Mouse (Mus musculus) myocyte (in vitro differentiated cells): ENCODE results near the gene Gm3159. TPM values are rescaled to one million over a fixed set of nuclear protein-coding genes. Genes with fewer than 3 reads are reported as not detected.
"Not testable (repeated sequence)": the region's sequence is repeated elsewhere in the genome, so short reads cannot be mapped to it uniquely, and the experiment has no call there.

Experiments used
- H3K27me3 ChIP-seq: one replicate; pipeline ENCODE4 v1.6.1; 2011; ENCODE audit not compliant: control insufficient read depth, insufficient read depth, insufficient read length
- H3K36me3 ChIP-seq: one replicate; pipeline ENCODE4 v1.6.1; 2011; ENCODE audit not compliant: control insufficient read depth, insufficient read depth
- H3K4me2 ChIP-seq: one replicate; pipeline ENCODE4 v1.6.1; 2011; ENCODE audit warnings: low read depth, control low read depth
- H3K4me3 ChIP-seq: one replicate; pipeline ENCODE4 v1.5.1; 2011; ENCODE audit warnings: mild to moderate bottlenecking, control low read depth, moderate library complexity
- H3K79me2 ChIP-seq: one replicate; pipeline ENCODE4 v1.6.1; 2011; ENCODE audit not compliant: control insufficient read depth, insufficient read depth
- H3ac ChIP-seq: one replicate; pipeline ENCODE4 v1.6.1; 2011; ENCODE audit not compliant: control insufficient read depth, insufficient read length
- polyA plus RNA-seq: library from polyadenylated mRNA; unstranded; fragments of >200 nt; fragmentation: generic; extraction: Trizol; gene quantifications from one replicate; pipeline ENCODE4 v1.2.1, GENCODE M21; 2012; ENCODE audit warnings: missing spikeins

Gene Gm3159
- polyA plus RNA-seq, 1 experiment = not detected

DNA sequence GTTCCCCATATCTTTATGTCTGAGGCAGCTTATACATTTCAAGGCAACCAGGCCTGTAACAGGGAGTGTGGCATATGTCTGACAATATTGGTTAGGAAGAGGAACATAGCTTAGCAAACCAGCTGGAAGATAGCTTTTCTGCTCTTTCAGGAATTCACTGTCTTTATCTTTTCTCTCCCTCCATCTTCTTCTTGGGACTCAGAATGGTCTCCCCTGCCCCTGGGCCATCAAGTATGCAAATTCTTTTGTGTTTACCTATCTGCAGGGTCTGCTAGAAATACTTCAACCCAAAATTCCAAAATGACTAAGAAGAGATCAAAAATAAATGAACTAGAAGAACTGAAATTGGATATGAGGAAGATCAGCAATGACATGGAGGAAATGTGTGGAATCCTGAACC is 33.4 kb downstream of the Gm3159 start, which contains the start of gene Gm3173:
Gm3173 (plus strand) TSS at position 301 of the 400 bp plus-strand sequence.
- not testable (repeated sequence) for H3K36me3 ChIP-seq, H3K79me2 ChIP-seq, H3K27me3 ChIP-seq, H3ac ChIP-seq, H3K4me2 ChIP-seq, H3K4me3 ChIP-seq

Other genes with a start within 250 kb of the Gm3159 start
- gene Gm3127, start 232.5 kb upstream of the Gm3159 start, polyA plus RNA-seq = not detected
- gene Gm2974, start 214.9 kb upstream of the Gm3159 start, polyA plus RNA-seq = not detected
- not detected for gene Gm3138, start 147.9 kb upstream of the Gm3159 start, polyA plus RNA-seq
- not detected for gene Gm3149, start 80.2 kb upstream of the Gm3159 start, polyA plus RNA-seq
- gene 2610042L04Rik, start 62.8 kb upstream of the Gm3159 start, polyA plus RNA-seq = not detected
- gene Gm3164, start 17.9 kb downstream of the Gm3159 start, polyA plus RNA-seq = not detected
- not detected for gene Gm3173, start 33.5 kb downstream of the Gm3159 start, polyA plus RNA-seq
- gene Gm3182, start 84.2 kb downstream of the Gm3159 start, polyA plus RNA-seq = not detected
- gene Gm3047, start 157.9 kb downstream of the Gm3159 start, polyA plus RNA-seq = not detected
- not detected for gene Gm8159, start 234.8 kb downstream of the Gm3159 start, polyA plus RNA-seq